Mouse (Mus musculus) left cerebral cortex, postnatal 4 days (tissue): ENCODE results near the gene Acaa1b. TPM values are rescaled to one million over a fixed set of nuclear protein-coding genes. Genes with fewer than 3 reads are reported as not detected.

Source experiments
- DNase-seq: peaks from one replicate; pipeline ENCODE4 v3.0.0-alpha.2; 2022
- intact Hi-C: fragments of 180-260 bp; cut with DNase I; formaldehyde crosslinking; loops from one replicate; pipeline ENCODE4 v1.15.1; 2025
- total RNA-seq, 2 experiments: library from RNA; stranded (reverse); gene quantifications; 2 replicates each; pipeline ENCODE4 v1.2.3; 2021

The Acaa1b gene
- total RNA-seq, 2 experiments from 2014 or later = 2.2 to 3.7 TPM

GRCm38 (mm10) chr9:119145137-119145536 is 11.8 kb downstream of the Acaa1b start:
- intact Hi-C loops = no loop called here
- DNase-seq = no peak

GRCm38 (mm10) chr9:119144696-119145095 is 12.2 kb downstream of the Acaa1b start:
- intact Hi-C loops = no loop called here
- peak; percentile 95 for DNase-seq

GRCm38 (mm10) chr9:119143372-119143771 is 13.5 kb downstream of the Acaa1b start:
- intact Hi-C loops = no loop called here

GRCm38 (mm10) chr9:119142066-119142465 is 14.8 kb downstream of the Acaa1b start:
- intact Hi-C loops = no loop called here
- no peak for DNase-seq

More at GRCm38 (mm10) chr9:119143372-119143771, 13.5 kb downstream of the Acaa1b start:
- no peak for DNase-seq

- intact Hi-C loops = no loop called here
- peak; percentile 62 for DNase-seq
Measured at GRCm38 (mm10) chr9:119138836-119139235, 18.1 kb downstream of the Acaa1b start.

- intact Hi-C loops = no loop called here
- no peak for DNase-seq
Measured at GRCm38 (mm10) chr9:119130692-119131091, 26.2 kb downstream of the Acaa1b start.

GRCm38 (mm10) chr9:119128436-119129181 is 28.3 kb downstream of the Acaa1b start:
- intact Hi-C loops = no loop called here
- DNase-seq = no peak

GRCm38 (mm10) chr9:119122596-119123369 is 34.1 kb downstream of the Acaa1b start:
- no peak for DNase-seq
- intact Hi-C loops = no loop called here

GRCm38 (mm10) chr9:119120168-119120560 is 36.7 kb downstream of the Acaa1b start:
- no peak for DNase-seq
- intact Hi-C loops = no loop called here

- peak; percentile 31 for DNase-seq
- intact Hi-C loops = no loop called here
Measured at GRCm38 (mm10) chr9:119119409-119120167, 37.3 kb downstream of the Acaa1b start.

- no peak for DNase-seq
- intact Hi-C loops = no loop called here
Measured at GRCm38 (mm10) chr9:119114911-119115310, 42.0 kb downstream of the Acaa1b start.

- intact Hi-C loops = no loop called here
- DNase-seq = no peak
Measured at GRCm38 (mm10) chr9:119110640-119111039, 46.3 kb downstream of the Acaa1b start.

- intact Hi-C loops = no loop called here
- DNase-seq = no peak
Measured at GRCm38 (mm10) chr9:119109685-119110353, 47.1 kb downstream of the Acaa1b start.

GRCm38 (mm10) chr9:119107566-119107965 is 49.3 kb downstream of the Acaa1b start:
- peak; percentile 29 for DNase-seq
- intact Hi-C loops = no loop called here

- intact Hi-C loops = no loop called here
- no peak for DNase-seq
Measured at GRCm38 (mm10) chr9:119102783-119103113, 54.1 kb downstream of the Acaa1b start.

GRCm38 (mm10) chr9:119101992-119102782 is 54.7 kb downstream of the Acaa1b start, which contains the start of gene Dlec1:
TSS of gene Dlec1 (plus strand) at chr9:119102478.
- intact Hi-C loops = no loop called here
- DNase-seq = peak; percentile 51

- intact Hi-C loops = no loop called here
- DNase-seq = peak; percentile 59
Measured at GRCm38 (mm10) chr9:119100177-119100898, 56.6 kb downstream of the Acaa1b start.
